Mouse (Mus musculus) left cerebral cortex, adult 2 months (tissue): ENCODE measurements at regions not wholly inside any gene's neighbourhood (a gene's known extent, or its start where the extent isn't known, plus 50 kb on each side); places are given as distances from the start of the nearest gene placed in this dataset.

Experiments used
- DNase-seq, 2 experiments: peaks; one replicate each; pipeline ENCODE4 v3.0.0; 2021 to 2022; ENCODE audit warnings: low spot score in 2 of 2, mixed read lengths in 1 of 2; ENCODE audit errors: extremely low spot score in 1 of 2
- H3K27ac ChIP-seq: fragments of 200-600 bp; 2 replicates; pipeline ENCODE4 v1.8.1; 2022
- H3K4me3 ChIP-seq: fragments of 200-600 bp; 2 replicates; pipeline ENCODE4 v1.8.1; 2022
- CTCF ChIP-seq: fragments of 200-600 bp; IDR thresholded peaks from 2 replicates; pipeline ENCODE4 v1.8.1; 2022; ENCODE audit warnings: antibody characterized with exemption, mild to moderate bottlenecking, moderate library complexity
- intact Hi-C: fragments of 180-260 bp; cut with DNase I; formaldehyde crosslinking; loops from one replicate; pipeline ENCODE4 v1.15.1; 2025

- Histone ChIP-seq H3K4me3 (no peak overlapping the region), H3K27ac (no peak overlapping the region)
- TF ChIP-seq CTCF, result no peak
- peak in 1 of 2 experiments; percentile 14 for DNase-seq
- intact Hi-C loops, result no loop called here
Measured at GRCm38 (mm10) chr17:67412546-67413250, 58.4 kb upstream of the Ptprm start.

GRCm38 (mm10) chr17:67409911-67410310 lies 55.7 kb upstream of the Ptprm start:
- no peak for TF ChIP-seq CTCF
- H3K4me3 ChIP-seq, result no peak overlapping the region
- DNase-seq, result no peak
- no peak overlapping the region for H3K27ac ChIP-seq
- intact Hi-C loops, result no loop called here

- DNase-seq, result no peak
- H3K27ac ChIP-seq, result no peak overlapping the region
- TF ChIP-seq CTCF, result no peak
- intact Hi-C loops, result no loop called here
- no peak overlapping the region for H3K4me3 ChIP-seq
Measured at GRCm38 (mm10) chr17:67405934-67406333, 51.7 kb upstream of the Ptprm start.
